Mouse (Mus musculus): Measurements from ENCODE around the gene Ermard.

The Ermard gene

DNA sequence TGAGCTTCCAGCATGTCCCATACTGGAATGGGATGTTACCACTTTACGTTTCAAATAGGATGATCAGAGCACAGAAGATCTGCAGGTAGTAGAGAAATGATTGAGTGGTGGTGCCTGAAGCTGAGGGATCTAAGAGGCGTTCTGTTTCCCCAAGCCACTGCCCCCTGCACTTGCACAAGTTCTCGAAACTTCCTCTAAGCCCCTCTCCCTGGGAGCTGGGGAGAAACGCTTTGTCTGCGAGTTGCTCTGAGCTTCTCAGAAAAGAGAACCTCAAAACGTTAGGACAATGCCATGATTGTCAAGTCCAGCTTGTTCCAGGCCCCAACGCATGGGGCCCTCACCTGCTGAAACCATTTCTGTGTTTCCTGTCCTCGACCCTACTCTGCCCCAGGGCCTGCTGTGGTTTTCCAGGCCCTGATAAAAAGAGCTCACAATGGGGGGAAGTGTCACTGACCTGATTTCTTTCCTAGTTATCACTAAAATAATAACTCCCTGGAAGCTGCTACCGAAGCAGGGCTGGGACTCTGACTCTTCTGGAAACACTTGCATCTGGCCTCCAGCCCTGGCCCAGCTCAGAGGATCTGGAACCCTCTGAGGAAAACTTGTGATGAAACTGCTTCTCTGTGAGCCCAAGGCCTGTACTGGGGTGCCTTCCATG lies 88.8 kb downstream of the Ermard start:
- DNase-seq, result no peak

DNA sequence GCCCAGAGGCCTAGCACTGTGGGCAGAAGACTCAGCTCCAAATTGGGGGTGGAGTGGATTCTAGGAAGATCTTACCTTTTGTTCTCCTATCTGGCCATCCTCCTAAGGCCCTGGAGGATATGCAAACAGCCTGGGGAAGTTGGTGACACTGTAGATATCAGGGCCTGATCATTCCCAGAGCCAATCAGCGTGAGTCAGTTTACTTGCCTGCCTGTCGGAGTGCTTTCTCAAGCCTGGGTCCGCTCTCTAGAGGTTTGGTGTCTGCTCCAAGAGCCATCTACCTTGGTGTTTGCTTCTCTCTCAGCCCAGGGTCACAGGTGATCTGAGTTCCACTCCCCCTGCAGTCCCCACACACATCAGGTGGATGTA lies 89.3 kb downstream of the Ermard start:
- DNase-seq, result no peak

DNA sequence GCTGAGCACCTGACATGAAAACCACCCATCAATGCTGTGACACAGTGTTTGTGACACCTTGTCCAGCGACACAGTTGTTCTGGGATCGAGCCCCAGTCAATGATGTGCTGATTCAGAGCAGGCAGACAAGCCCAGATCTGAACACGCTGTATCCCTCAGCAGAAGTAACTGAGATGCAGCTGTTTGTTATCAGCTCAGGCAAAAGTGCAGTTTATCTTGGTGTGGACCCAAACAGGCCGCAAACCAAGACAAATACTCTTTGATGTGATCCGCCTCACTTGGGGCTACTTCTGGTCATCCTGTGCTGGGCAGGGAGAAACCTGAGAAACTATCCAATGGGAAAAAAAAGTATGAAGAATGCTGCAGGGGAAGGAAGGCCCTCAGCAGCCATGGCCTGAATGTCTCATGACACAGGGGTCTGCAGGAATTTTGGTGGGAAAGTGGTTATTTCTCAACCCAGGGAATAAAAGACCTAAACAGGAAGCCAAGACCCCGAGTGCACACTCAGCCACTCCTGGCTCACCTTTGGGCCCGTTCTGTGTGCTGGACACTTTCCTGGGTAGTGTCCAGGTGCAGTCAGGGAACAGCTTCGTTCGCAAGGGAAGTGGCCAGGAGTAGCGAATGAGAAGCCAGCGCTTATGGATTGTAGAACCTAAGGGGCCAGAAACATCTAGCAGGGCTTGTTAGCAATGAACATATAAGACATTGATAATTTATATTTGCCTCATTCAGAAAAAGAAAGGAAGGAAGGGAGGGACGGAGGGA lies 94.1 kb downstream of the Ermard start:
- no peak for DNase-seq

DNA sequence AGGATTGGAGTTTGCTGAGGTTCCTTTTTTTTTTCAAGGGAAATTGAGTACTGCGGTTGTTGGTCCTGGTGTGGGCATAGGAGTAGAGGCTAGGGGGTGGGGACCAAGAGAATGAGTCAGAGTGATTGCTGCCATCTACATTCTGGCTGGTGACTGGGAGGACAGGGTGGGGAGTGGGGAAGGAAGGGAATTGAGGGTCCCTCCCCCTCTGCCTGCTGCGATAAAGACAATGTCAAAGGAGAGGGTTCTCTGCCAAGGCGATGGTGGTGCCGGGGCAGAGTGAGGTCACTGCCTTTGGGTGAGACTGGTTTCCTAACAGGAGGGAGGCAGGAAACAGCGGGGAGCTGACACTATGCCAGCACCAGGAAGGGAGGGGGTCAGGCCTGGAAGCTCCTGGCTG lies 96.4 kb downstream of the Ermard start:
- peak; percentile 50 to 74 for DNase-seq

Measured in kidney, postnatal 25 days (tissue).